Mouse (Mus musculus) heart, adult 8-10 months (tissue): Measurements from ENCODE around the gene Parp4. TPM values are rescaled to one million over a fixed set of nuclear protein-coding genes. Genes with fewer than 3 reads are reported as not detected.

Experiments
- DNase-seq: peaks from one replicate; pipeline ENCODE4 v3.0.0; 2022; ENCODE audit warnings: low spot score
- total RNA-seq, 4 experiments: library from RNA; stranded (reverse); gene quantifications; 2 replicates each; pipeline ENCODE4 v1.2.4; 2022

Gene Parp4
- total RNA-seq, 4 experiments from 2014 or later = 34.2 to 37.0 (median 36.1) TPM

- no peak for DNase-seq
These were observed 37.8 kb downstream of the Parp4 start for GRCm38 (mm10) chr14:56613212-56613611.

GRCm38 (mm10) chr14:56617470-56617869 is 42.1 kb downstream of the Parp4 start:
- no peak for DNase-seq

GRCm38 (mm10) chr14:56620425-56620824 is 45.0 kb downstream of the Parp4 start:
- peak; percentile 7 for DNase-seq

DNA sequence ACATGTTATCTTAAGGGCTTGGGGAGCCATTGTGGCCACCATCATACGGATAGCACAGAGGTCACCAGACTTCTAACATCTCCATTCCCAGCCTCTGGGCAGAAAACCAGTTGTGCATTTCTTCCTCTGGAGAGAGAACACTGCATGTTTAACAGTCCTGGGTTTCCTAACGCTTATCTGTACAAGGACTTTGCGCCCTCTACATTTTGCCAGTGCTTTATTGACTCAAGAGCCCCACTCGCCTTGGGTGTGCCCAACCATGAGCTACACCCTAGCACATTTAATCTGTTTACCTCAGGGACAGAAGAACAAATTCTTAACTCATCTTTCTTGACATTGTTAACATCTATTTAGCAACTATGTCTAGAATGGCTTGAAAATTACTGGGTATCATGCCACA is 50.8 kb downstream of the Parp4 start:
- DNase-seq = no peak

DNA sequence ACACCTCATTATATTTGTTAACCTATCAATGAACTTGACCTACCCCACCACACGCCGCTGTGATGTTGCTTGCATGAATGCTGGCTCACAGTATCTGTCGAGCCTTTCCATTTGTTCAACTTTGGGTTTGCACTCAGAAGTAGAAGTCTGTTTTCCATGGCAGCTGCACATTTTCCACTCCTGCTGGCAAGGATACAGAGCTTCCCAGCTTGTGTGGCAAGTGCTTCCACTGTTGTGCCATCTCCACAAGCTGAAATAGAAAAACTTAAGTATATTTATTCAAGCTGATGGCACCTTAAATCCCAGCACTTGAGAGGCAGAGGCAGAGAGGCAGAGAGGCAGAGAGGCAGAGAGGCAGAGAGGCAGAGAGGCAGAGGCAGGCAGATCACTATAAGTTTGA is 52.9 kb downstream of the Parp4 start:
- no peak for DNase-seq

- DNase-seq = no peak
These were observed 55.7 kb downstream of the Parp4 start for GRCm38 (mm10) chr14:56631109-56631508.

DNA sequence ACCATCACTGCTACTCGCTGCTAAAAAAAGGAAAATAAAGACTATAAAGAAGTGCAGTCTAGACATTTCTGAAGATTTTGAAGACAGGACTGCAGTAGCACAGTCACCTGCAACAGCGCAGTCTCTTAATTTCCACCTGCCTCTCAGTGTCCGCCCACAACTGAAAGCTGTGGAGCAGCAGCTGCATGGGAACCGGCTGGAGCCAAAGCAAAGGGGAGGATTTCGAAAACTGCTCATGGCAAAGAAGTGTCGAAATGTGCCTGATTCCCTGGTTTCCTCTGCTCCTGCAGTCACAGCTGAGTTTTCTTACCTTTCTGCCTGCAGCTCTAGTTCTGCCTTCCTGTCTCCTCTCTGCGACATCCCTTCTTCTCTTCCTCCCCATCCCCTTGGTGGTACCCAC is 71.8 kb downstream of the Parp4 start:
- DNase-seq = no peak

GRCm38 (mm10) chr14:56649448-56649847 is 74.0 kb downstream of the Parp4 start:
- DNase-seq = no peak

DNA sequence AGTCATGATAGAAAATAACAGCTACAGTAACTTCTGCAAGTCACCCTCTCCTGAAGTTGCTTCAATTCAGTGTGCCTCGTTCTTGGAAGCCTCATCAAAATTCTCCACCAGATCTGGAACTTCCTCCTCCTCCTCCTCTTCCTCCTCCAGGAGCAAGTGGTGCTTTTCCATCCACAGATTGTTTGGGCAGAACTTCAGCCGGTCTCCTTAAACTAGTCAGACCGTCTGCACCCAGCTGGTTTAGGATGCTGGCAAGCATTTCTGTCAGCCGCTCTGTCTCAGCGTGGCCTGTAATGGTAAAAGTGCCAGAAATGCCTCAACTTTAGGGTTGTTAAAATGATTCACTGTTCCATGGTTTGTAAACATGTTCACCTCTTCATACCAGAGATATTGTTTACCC is 90.2 kb downstream of the Parp4 start:
- DNase-seq = peak; percentile 13

GRCm38 (mm10) chr14:56666909-56667308 is 91.5 kb downstream of the Parp4 start:
- DNase-seq = no peak

DNA sequence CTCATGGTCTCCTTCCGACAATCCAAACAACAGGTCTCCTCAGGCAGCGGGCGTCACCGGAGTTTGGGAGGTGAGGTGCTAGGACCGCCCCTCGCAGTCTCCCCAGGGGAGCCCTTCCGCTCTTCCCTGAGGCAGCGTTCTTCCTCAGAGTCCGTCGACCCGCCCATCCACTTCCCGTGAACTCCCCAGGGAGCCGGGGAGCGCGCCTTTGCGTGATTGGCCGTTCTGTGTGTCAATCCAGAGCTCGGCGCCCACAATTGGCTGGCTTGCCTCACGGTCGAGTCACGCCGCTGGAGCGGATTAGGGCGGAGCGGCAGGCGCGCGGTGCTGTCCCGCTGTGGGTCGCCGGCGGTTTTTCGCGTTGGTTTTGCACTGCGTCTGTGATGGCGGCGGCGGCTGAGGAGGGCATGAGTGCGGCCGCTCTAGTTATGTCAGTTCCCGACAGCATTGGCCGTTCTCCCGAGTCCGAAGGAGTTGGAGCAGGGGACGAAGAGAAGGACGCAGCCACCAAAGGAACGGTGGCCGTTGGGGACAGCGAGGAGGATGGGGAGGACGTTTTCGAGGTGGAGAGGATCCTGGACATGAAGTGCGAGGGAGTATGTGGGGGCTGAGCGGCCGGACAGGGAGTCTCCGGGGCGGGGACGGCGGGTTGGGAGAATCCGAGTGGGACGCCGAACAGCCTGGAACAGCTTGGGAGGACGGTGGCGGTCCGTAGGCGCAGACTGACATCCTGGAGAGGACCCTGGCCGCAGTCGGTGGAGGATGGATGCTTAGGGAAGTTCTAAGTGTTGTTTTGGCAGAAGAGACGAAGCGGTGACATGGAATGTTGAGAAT is 92.8 kb downstream of the Parp4 start, which contains the start of gene Mphosph8:
Gene Mphosph8, plus strand, starts transcription at position 280 of the 834 bp plus-strand sequence.
- DNase-seq = peak; percentile 100

GRCm38 (mm10) chr14:56669046-56669620 is 93.7 kb downstream of the Parp4 start:
- DNase-seq = no peak

- no peak for DNase-seq
These were observed 110.0 kb downstream of the Parp4 start for GRCm38 (mm10) chr14:56685426-56685825.

- DNase-seq = no peak
These were observed 113.7 kb downstream of the Parp4 start for GRCm38 (mm10) chr14:56689116-56689515.

GRCm38 (mm10) chr14:56689766-56690165 is 114.3 kb downstream of the Parp4 start:
- no peak for DNase-seq

- DNase-seq = no peak
These were observed 120.1 kb downstream of the Parp4 start for GRCm38 (mm10) chr14:56695495-56695894.

GRCm38 (mm10) chr14:56697836-56698235 is 122.4 kb downstream of the Parp4 start:
- DNase-seq = no peak

DNA sequence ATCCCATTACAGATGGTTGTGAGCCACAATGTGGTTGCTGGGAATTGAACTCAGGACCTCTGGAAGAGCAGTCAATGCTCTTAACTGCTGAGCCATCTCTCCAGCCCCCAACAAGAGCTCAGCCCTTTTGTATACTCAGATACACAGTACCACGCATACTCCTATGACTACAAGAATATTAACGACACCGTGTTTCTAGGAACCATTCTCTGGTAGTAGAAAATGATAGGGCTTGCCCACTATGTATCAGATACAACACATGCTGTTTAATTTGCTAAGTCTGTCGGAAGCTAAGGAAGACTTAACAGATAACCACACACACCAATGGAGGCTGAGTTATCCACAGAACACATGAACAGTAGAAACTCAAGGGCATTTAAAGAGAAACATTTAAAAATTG is 127.2 kb downstream of the Parp4 start:
- no peak for DNase-seq

DNA sequence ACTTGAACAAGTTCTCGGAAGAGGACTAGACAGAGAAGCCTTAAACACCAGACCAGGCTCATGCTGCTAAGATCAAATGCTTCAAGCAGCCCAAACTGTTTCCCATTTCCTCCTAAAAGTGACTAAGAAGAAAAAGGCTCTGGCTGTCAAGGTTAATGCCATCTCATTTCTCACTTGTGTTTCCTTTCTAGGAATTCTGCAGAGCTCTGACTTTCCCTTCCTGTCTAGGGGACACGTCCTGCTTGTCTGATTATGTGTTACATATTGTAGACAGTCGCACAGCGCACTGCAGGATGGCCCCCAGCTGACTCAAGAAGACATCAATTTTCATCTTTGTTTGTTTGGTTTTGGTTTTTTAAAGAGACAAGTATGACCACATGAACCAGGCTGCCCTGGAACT is 130.3 kb downstream of the Parp4 start:
- DNase-seq = no peak
